9 mouse cellular contexts compared by ENCODE assay signal in genomic region chr10:71192886-71193285, GRCm38 (mm10). TPM values are rescaled to one million over a fixed set of nuclear protein-coding genes. Genes with fewer than 3 reads are reported as not detected.
A peak's percentile ranks its signal among the peaks of the same experiment; 100 is the strongest.
DNase-seq lines count a peak whose midpoint lies in the region; ATAC-seq and TF ChIP-seq lines count a peak whose summit lies in the region.
"Had no signal": no experiment of that assay in that cellular context is flagged by ENCODE, and none has a peak within 500 bp of the region (broad histone marks: within the 10 kb centered on the region; RNA-seq: fewer than 3 reads in every experiment).

No protein-coding gene starts in this region.

- peaks cover 5% of the 10 kb centered on the region for H3K4me1 ChIP-seq in kidney, adult 2 months (ENCODE audit: control insufficient read depth, insufficient read depth, low read length)
- H3K4me1 ChIP-seq in heart, embryonic 16.5 days (ENCODE audit: control insufficient read depth, insufficient read depth, low read length), result peaks cover 8% of the 10 kb centered on the region

- H3K27ac ChIP-seq in kidney, adult 2 months (ENCODE audit: insufficient read depth, low read depth, low read length), result peak overlapping the region; percentile 1; the same call in 1 of the 2 replicates
- H3K27ac ChIP-seq in heart, embryonic 16.5 days (ENCODE audit: low read length), result peak overlapping the region; percentile 63

- WGBS in kidney, adult 2 months, result 73% methylated on average over 11 of the region's 11 CpGs
- WGBS in heart, embryonic 16.5 days, result 20% methylated on average over 11 of the region's 11 CpGs

- ATAC-seq in heart, embryonic 16.5 days (replicated peaks; ENCODE audit: extremely low read depth, insufficient read depth, low FRiP score), result peak; percentile 25; the same call in 1 of the 2 replicates

- peak; percentile 55 for DNase-seq in kidney, adult 2 months
- no peak for DNase-seq in kidney, adult 18-20 months
- peak; percentile 90 for DNase-seq in fibroblast of lung, adult 2 months (ENCODE audit: low read depth)
- peak; percentile 46 for DNase-seq in lung, postnatal 14 days
- no peak for DNase-seq in right cerebral cortex, postnatal 36 days (ENCODE audit: low spot score in 2 of 2)
- no peak for DNase-seq in spleen, adult 18-20 months
- DNase-seq in spleen, postnatal 36 days (ENCODE audit: low spot score in 2 of 2), result no peak
- DNase-seq: embryo, embryonic 11 days had no signal

- no peaks in the 10 kb centered on the region for H3K36me3 ChIP-seq in kidney, adult 2 months (ENCODE audit: control insufficient read depth, insufficient read depth, low read length)
- H3K36me3 ChIP-seq in heart, embryonic 16.5 days (ENCODE audit: control insufficient read depth, insufficient read depth), result no peaks in the 10 kb centered on the region

- H3K4me3 ChIP-seq in kidney, adult 2 months (ENCODE audit: insufficient read depth, low read depth, low read length), result no peak overlapping the region
- no peak overlapping the region for H3K4me3 ChIP-seq in heart, embryonic 16.5 days (ENCODE audit: low read length)

- H3K4me2 ChIP-seq in heart, embryonic 16.5 days (ENCODE audit: low read depth, low read length), result peak overlapping the region; percentile 50

- no peak for TF ChIP-seq CTCF in kidney, adult 2 months (conservative IDR thresholded peaks at IDR 0.05; ENCODE audit: insufficient read depth, insufficient read length, low read depth, low read length)

- no peak for TF ChIP-seq POLR2A in kidney, adult 2 months (IDR thresholded peaks at IDR 0.05; ENCODE audit: low read depth, low read length)

- peak overlapping the region; percentile 11; the same call in 1 of the 2 replicates for H3K9ac ChIP-seq in heart, embryonic 16.5 days (ENCODE audit: low read length)

- H3K9me3 ChIP-seq in heart, embryonic 16.5 days (replicated peaks; ENCODE audit: control insufficient read depth, low read length), result peaks cover 3% of the 10 kb centered on the region

- H3K27me3 ChIP-seq in kidney, adult 2 months (replicated peaks; ENCODE audit: control insufficient read depth, insufficient read depth, low read length), result no peaks in the 10 kb centered on the region
- H3K27me3 ChIP-seq in heart, embryonic 16.5 days (ENCODE audit: control insufficient read depth, insufficient read depth, low read length), result no peaks in the 10 kb centered on the region

RNA-seq across cellular contexts. Expression of gene Bicc1, which starts 33.4 kb away (rescaled TPM):
- polyA plus RNA-seq in kidney, adult 2 months (2012; rRNA removed), result 69.0 and 78.8 TPM in 2 replicates
- 16.7 and 17.5 TPM in 2 replicates for polyA plus RNA-seq in heart, embryonic 16.5 days (2015; fragmentation: Nextera tagmentation; extraction: Ambion mirVana)

RNA-seq across cellular contexts. Expression of gene Tfam, which starts 45.2 kb away (rescaled TPM):
- 9.0 and 12.8 TPM in 2 replicates for polyA plus RNA-seq in kidney, adult 2 months (2012; rRNA removed)
- polyA plus RNA-seq in heart, embryonic 16.5 days (2015; fragmentation: Nextera tagmentation; extraction: Ambion mirVana), result 65.7 and 72.0 TPM in 2 replicates

Comparison
In these comparisons a context has a peak if more than half of its experiments do, and no peak if none do; other contexts are left out.
1. DNase-seq: peak in kidney, adult 2 months (single experiment), fibroblast of lung, adult 2 months (single experiment) and lung, postnatal 14 days (single experiment); none in kidney, adult 18-20 months (single experiment), right cerebral cortex, postnatal 36 days (0 of 2), spleen, adult 18-20 months (0 of 2) and spleen, postnatal 36 days (0 of 2).